Mouse (Mus musculus) limb, embryonic 10.5 days (tissue): ENCODE results near the gene B3gntl1. TPM values are rescaled to one million over a fixed set of nuclear protein-coding genes. Genes with fewer than 3 reads are reported as not detected.

Source experiments
- DNase-seq: peaks from one replicate; pipeline ENCODE4 v3.0.0-alpha.2; 2017; ENCODE audit warnings: low spot score
- H3K27ac ChIP-seq: fragments of 300-500 bp; sonication (generic); 2 replicates; pipeline ENCODE4 v1.5.1; 2016; ENCODE audit warnings: mild to moderate bottlenecking
- H3K27me3 ChIP-seq: fragments of 300-500 bp; sonication (generic); 2 replicates; pipeline ENCODE4 v1.6.1; 2016; ENCODE audit warnings: low read depth, mild to moderate bottlenecking; ENCODE audit not compliant: poor library complexity, severe bottlenecking
- H3K36me3 ChIP-seq: fragments of 300-500 bp; sonication (generic); 2 replicates; pipeline ENCODE4 v1.6.1; 2016; ENCODE audit warnings: mild to moderate bottlenecking, moderate library complexity
- H3K4me1 ChIP-seq: fragments of 300-500 bp; sonication (generic); 2 replicates; pipeline ENCODE4 v1.6.1; 2016
- H3K4me3 ChIP-seq: fragments of 300-500 bp; sonication (generic); 2 replicates; pipeline ENCODE4 v1.5.1; 2016; ENCODE audit warnings: mild to moderate bottlenecking, moderate library complexity
- H3K9me3 ChIP-seq: fragments of 300-500 bp; sonication (generic); replicated peaks from 2 replicates; pipeline ENCODE4 v1.6.1; 2016; ENCODE audit warnings: mild to moderate bottlenecking
- WGBS: fragments of 180-500 bp; shearing (Covaris S2); methylation state at CpG from one replicate; pipeline ENCODE4 v1.1.7; 2016; 5-methylcytosine and 5-hydroxymethylcytosine counted together
- polyA plus RNA-seq: library from polyadenylated mRNA; unstranded; fragments of >200 nt; fragmentation: Nextera tagmentation; extraction: Ambion mirVana; gene quantifications from 2 replicates; pipeline ENCODE4 v1.2.1, GENCODE M21; 2016

The B3gntl1 gene
- polyA plus RNA-seq, 1 experiment from 2014 or later: 7.9 TPM

- 61% methylated on average over 10 of the region's 10 CpGs for WGBS
- Histone ChIP-seq H3K4me3 (no peak overlapping the region), H3K4me1 (no peaks in the 10 kb centered on the region), H3K27me3 (no peaks in the 10 kb centered on the region), H3K9me3 (no peaks in the 10 kb centered on the region), H3K27ac (no peak overlapping the region), H3K36me3 (peaks cover 14% of the 10 kb centered on the region; the same call in 1 of the 2 replicates)
- DNase-seq: peak; percentile 56
These were observed 20.2 kb downstream of the B3gntl1 start for GRCm38 (mm10) chr11:121652547-121653305.

GRCm38 (mm10) chr11:121651983-121652382, 21.0 kb downstream of the B3gntl1 start:
- no peaks in the 10 kb centered on the region for H3K27me3 ChIP-seq
- no peak for DNase-seq
- H3K4me1 ChIP-seq: no peaks in the 10 kb centered on the region
- WGBS: 97% methylated on average over 5 of the region's 5 CpGs
- H3K36me3 ChIP-seq: peaks cover 14% of the 10 kb centered on the region; the same call in 1 of the 2 replicates
- H3K27ac ChIP-seq: no peak overlapping the region
- H3K9me3 ChIP-seq: no peaks in the 10 kb centered on the region
- no peak overlapping the region for H3K4me3 ChIP-seq

GRCm38 (mm10) chr11:121651556-121651955, 21.4 kb downstream of the B3gntl1 start:
- Histone ChIP-seq H3K9me3 (no peaks in the 10 kb centered on the region), H3K4me3 (no peak overlapping the region), H3K4me1 (no peaks in the 10 kb centered on the region), H3K27ac (no peak overlapping the region), H3K36me3 (peaks cover 14% of the 10 kb centered on the region; the same call in 1 of the 2 replicates), H3K27me3 (no peaks in the 10 kb centered on the region)
- DNase-seq: no peak
- WGBS: 95% methylated on average over 9 of the region's 9 CpGs

- Histone ChIP-seq H3K36me3 (peaks cover 14% of the 10 kb centered on the region; the same call in 1 of the 2 replicates), H3K4me1 (no peaks in the 10 kb centered on the region), H3K9me3 (no peaks in the 10 kb centered on the region), H3K4me3 (no peak overlapping the region), H3K27ac (no peak overlapping the region), H3K27me3 (no peaks in the 10 kb centered on the region)
- DNase-seq: no peak
- 94% methylated on average over 11 of the region's 11 CpGs for WGBS
These were observed 22.3 kb downstream of the B3gntl1 start for GRCm38 (mm10) chr11:121650668-121651067.

- Histone ChIP-seq H3K36me3 (peaks cover 14% of the 10 kb centered on the region; the same call in 1 of the 2 replicates), H3K9me3 (no peaks in the 10 kb centered on the region), H3K4me3 (no peak overlapping the region), H3K27me3 (no peaks in the 10 kb centered on the region), H3K27ac (no peak overlapping the region), H3K4me1 (no peaks in the 10 kb centered on the region)
- WGBS: 87% methylated on average over 10 of the region's 10 CpGs
- no peak for DNase-seq
These were observed 23.1 kb downstream of the B3gntl1 start for GRCm38 (mm10) chr11:121649900-121650299.

GRCm38 (mm10) chr11:121648166-121648565, 24.8 kb downstream of the B3gntl1 start:
- Histone ChIP-seq H3K27ac (no peak overlapping the region), H3K9me3 (no peaks in the 10 kb centered on the region), H3K27me3 (no peaks in the 10 kb centered on the region), H3K36me3 (peaks cover 14% of the 10 kb centered on the region; the same call in 1 of the 2 replicates), H3K4me3 (no peak overlapping the region), H3K4me1 (no peaks in the 10 kb centered on the region)
- 93% methylated on average over 5 of the region's 5 CpGs for WGBS
- no peak for DNase-seq

GRCm38 (mm10) chr11:121647321-121647720, 25.6 kb downstream of the B3gntl1 start:
- DNase-seq: no peak
- 83% methylated on average over 9 of the region's 9 CpGs for WGBS
- Histone ChIP-seq H3K4me3 (no peak overlapping the region), H3K27me3 (no peaks in the 10 kb centered on the region), H3K27ac (no peak overlapping the region), H3K4me1 (no peaks in the 10 kb centered on the region), H3K36me3 (peaks cover 14% of the 10 kb centered on the region; the same call in 1 of the 2 replicates), H3K9me3 (no peaks in the 10 kb centered on the region)

- H3K4me1 ChIP-seq: no peaks in the 10 kb centered on the region
- H3K4me3 ChIP-seq: no peak overlapping the region
- H3K36me3 ChIP-seq: peaks cover 12% of the 10 kb centered on the region; the same call in 1 of the 2 replicates
- H3K9me3 ChIP-seq: no peaks in the 10 kb centered on the region
- no peak overlapping the region for H3K27ac ChIP-seq
- DNase-seq: no peak
- 93% methylated on average over 6 of the region's 6 CpGs for WGBS
- no peaks in the 10 kb centered on the region for H3K27me3 ChIP-seq
These were observed 27.6 kb downstream of the B3gntl1 start for GRCm38 (mm10) chr11:121645394-121645793.

- H3K4me1 ChIP-seq: no peaks in the 10 kb centered on the region
- H3K36me3 ChIP-seq: peaks cover 24% of the 10 kb centered on the region
- H3K27me3 ChIP-seq: no peaks in the 10 kb centered on the region
- no peak for DNase-seq
- no peaks in the 10 kb centered on the region for H3K9me3 ChIP-seq
- H3K4me3 ChIP-seq: no peak overlapping the region
- WGBS: 85% methylated on average over 2 of the region's 2 CpGs
- no peak overlapping the region for H3K27ac ChIP-seq
These were observed 31.3 kb downstream of the B3gntl1 start for GRCm38 (mm10) chr11:121641501-121642145.

GRCm38 (mm10) chr11:121636646-121637045, 36.3 kb downstream of the B3gntl1 start:
- no peaks in the 10 kb centered on the region for H3K4me1 ChIP-seq
- WGBS: 97% methylated on average over 10 of the region's 10 CpGs
- H3K27ac ChIP-seq: no peak overlapping the region
- peaks cover 24% of the 10 kb centered on the region for H3K36me3 ChIP-seq
- no peak overlapping the region for H3K4me3 ChIP-seq
- H3K9me3 ChIP-seq: no peaks in the 10 kb centered on the region
- DNase-seq: no peak
- H3K27me3 ChIP-seq: no peaks in the 10 kb centered on the region

- Histone ChIP-seq H3K4me3 (no peak overlapping the region), H3K36me3 (peaks cover 18% of the 10 kb centered on the region), H3K4me1 (no peaks in the 10 kb centered on the region), H3K9me3 (no peaks in the 10 kb centered on the region), H3K27ac (no peak overlapping the region), H3K27me3 (no peaks in the 10 kb centered on the region)
- DNase-seq: no peak
- WGBS: 94% methylated on average over 7 of the region's 7 CpGs
These were observed 41.5 kb downstream of the B3gntl1 start for GRCm38 (mm10) chr11:121631410-121631809.

- Histone ChIP-seq H3K4me3 (no peak overlapping the region), H3K4me1 (no peaks in the 10 kb centered on the region), H3K9me3 (no peaks in the 10 kb centered on the region), H3K36me3 (peaks cover 18% of the 10 kb centered on the region), H3K27ac (no peak overlapping the region), H3K27me3 (no peaks in the 10 kb centered on the region)
- DNase-seq: no peak
- WGBS: 86% methylated on average over 4 of the region's 4 CpGs
These were observed 42.5 kb downstream of the B3gntl1 start for GRCm38 (mm10) chr11:121630406-121630805.

- no peaks in the 10 kb centered on the region for H3K27me3 ChIP-seq
- DNase-seq: no peak
- H3K36me3 ChIP-seq: peaks cover 18% of the 10 kb centered on the region
- no peaks in the 10 kb centered on the region for H3K9me3 ChIP-seq
- no peak overlapping the region for H3K27ac ChIP-seq
- H3K4me3 ChIP-seq: no peak overlapping the region
- no peaks in the 10 kb centered on the region for H3K4me1 ChIP-seq
- WGBS: 91% methylated on average over 6 of the region's 6 CpGs
These were observed 43.4 kb downstream of the B3gntl1 start for GRCm38 (mm10) chr11:121629529-121629928.
